Mouse (Mus musculus) testis, adult 10 weeks (tissue): Measurements from ENCODE around the gene Cttn. TPM values are rescaled to one million over a fixed set of nuclear protein-coding genes. Genes with fewer than 3 reads are reported as not detected.

Source experiments
- polyA plus RNA-seq: library from polyadenylated mRNA; stranded (reverse); fragments of 350-450 nt; fragmentation: Illumina TruSeq; extraction: RNeasy Lipid Tissue Mini Kit (QIAGEN cat#74804); gene quantifications from one replicate; pipeline ENCODE4 v1.2.3, GENCODE M21; 2014; ENCODE audit warnings: low read depth, low replicate concordance

Cttn gene
- polyA plus RNA-seq, result 13.2 TPM

GRCm38 (mm10) chr7:144470545-144471059, at the start of gene Cttn:
TSS of gene Cttn (minus strand) at chr7:144471009.

Other genes with a start within 250 kb of the Cttn start
- 55.2 TPM for gene Ppfia1, start 82.7 kb upstream of the Cttn start, polyA plus RNA-seq
- 2.0 TPM for gene Fadd, start 111.5 kb upstream of the Cttn start, polyA plus RNA-seq